Mouse (Mus musculus): ENCODE measurements at regions not wholly inside any gene's neighbourhood (a gene's known extent, or its start where the extent isn't known, plus 50 kb on each side); places are given as distances from the start of the nearest gene placed in this dataset.

GRCm38 (mm10) chr6:143614431-143614987 lies 447.5 kb downstream of the Etnk1 start:
- no peak for TF ChIP-seq POLR2A (IDR thresholded peaks at IDR 0.05; ENCODE audit: borderline replicate concordance, extremely low read depth, low read depth, low read length)
- TF ChIP-seq CTCF (IDR thresholded peaks at IDR 0.05; ENCODE audit: insufficient read depth, low read length): no peak

All from lung, adult 2 months (tissue).